Mouse (Mus musculus) adrenal gland, adult 18-20 months (tissue): ENCODE data around the gene Faf2. TPM values are rescaled to one million over a fixed set of nuclear protein-coding genes. Genes with fewer than 3 reads are reported as not detected.

Experiments used
- DNase-seq, 2 experiments: peaks; one replicate each; pipeline ENCODE4 v3.0.0; 2021 to 2022; ENCODE audit warnings: low spot score in 2 of 2
- total RNA-seq, 2 experiments: library from RNA; stranded (reverse); gene quantifications; 1 replicate in 1 of 2; 2 replicates in 1 of 2; pipeline ENCODE4 v1.2.3; 2021

Gene Faf2
- total RNA-seq, 2 experiments from 2014 or later: 62.3 to 83.1 TPM

- DNase-seq: no peak
Observed at GRCm38 (mm10) chr13:54675895-54676590, 54.5 kb downstream of the Faf2 start.

- no peak for DNase-seq
Observed at GRCm38 (mm10) chr13:54678263-54678662, 56.7 kb downstream of the Faf2 start.

- no peak for DNase-seq
Observed at GRCm38 (mm10) chr13:54680184-54680853, 58.7 kb downstream of the Faf2 start.

- no peak for DNase-seq
Observed at GRCm38 (mm10) chr13:54681291-54681690, 59.7 kb downstream of the Faf2 start.

GRCm38 (mm10) chr13:54683301-54683700 lies 61.7 kb downstream of the Faf2 start:
- no peak for DNase-seq

GRCm38 (mm10) chr13:54684140-54684896 lies 62.7 kb downstream of the Faf2 start:
- peak in 1 of 2 experiments; percentile 69 for DNase-seq

GRCm38 (mm10) chr13:54685174-54685573 lies 63.6 kb downstream of the Faf2 start:
- peak in 1 of 2 experiments; percentile 66 for DNase-seq

- DNase-seq: no peak
Observed at GRCm38 (mm10) chr13:54686139-54687053, 64.8 kb downstream of the Faf2 start.

- peak; percentile 67 to 73 for DNase-seq
Observed at GRCm38 (mm10) chr13:54687096-54687495, 65.5 kb downstream of the Faf2 start.

GRCm38 (mm10) chr13:54687575-54688424 lies 66.2 kb downstream of the Faf2 start:
- DNase-seq: peak; percentile 95 to 98

GRCm38 (mm10) chr13:54690151-54690740 lies 68.7 kb downstream of the Faf2 start:
- DNase-seq: no peak

- DNase-seq: no peak
Observed at GRCm38 (mm10) chr13:54691737-54692136, 70.2 kb downstream of the Faf2 start.

GRCm38 (mm10) chr13:54692711-54693557 lies 71.3 kb downstream of the Faf2 start:
- DNase-seq: no peak

GRCm38 (mm10) chr13:54693558-54694347 lies 72.2 kb downstream of the Faf2 start, which contains the start of gene Rnf44:
Rnf44 (minus strand) TSS chr13:54693907.
- peak; percentile 97 to 98 for DNase-seq

GRCm38 (mm10) chr13:54694348-54695060 lies 72.9 kb downstream of the Faf2 start:
- peak; percentile 83 to 84 for DNase-seq

- no peak for DNase-seq
Observed at GRCm38 (mm10) chr13:54695479-54696230, 74.1 kb downstream of the Faf2 start.
